Mouse (Mus musculus) heart, embryonic 11.5 days (tissue): ENCODE measurements around the gene Gm20696. TPM values are rescaled to one million over a fixed set of nuclear protein-coding genes. Genes with fewer than 3 reads are reported as not detected.

Experiments used
- ATAC-seq: fragments of 200-750 bp; cut with Nextera tagmentation; replicated peaks from 2 replicates; pipeline ENCODE4 v1.8.0; 2017; ENCODE audit warnings: moderate library complexity; ENCODE audit not compliant: insufficient number of reproducible peaks, low FRiP score, low TSS enrichment
- H3K27ac ChIP-seq: fragments of 300-500 bp; sonication (generic); 2 replicates; pipeline ENCODE4 v1.5.1; 2014; ENCODE audit warnings: mild to moderate bottlenecking, low read depth, low read length
- H3K27me3 ChIP-seq: fragments of 300-500 bp; sonication (generic); 2 replicates; pipeline ENCODE4 v1.6.1; 2014; ENCODE audit warnings: mild to moderate bottlenecking, low read length, mixed read lengths; ENCODE audit not compliant: control insufficient read depth, insufficient read depth
- H3K36me3 ChIP-seq: fragments of 300-500 bp; sonication (generic); 2 replicates; pipeline ENCODE4 v1.6.1; 2014; ENCODE audit warnings: mild to moderate bottlenecking, low read length, moderate library complexity, mixed read lengths; ENCODE audit not compliant: control insufficient read depth, insufficient read depth
- H3K4me1 ChIP-seq: fragments of 300-500 bp; sonication (generic); 2 replicates; pipeline ENCODE4 v1.6.1; 2014; ENCODE audit warnings: low read length; ENCODE audit not compliant: control insufficient read depth, insufficient read depth
- H3K4me2 ChIP-seq: fragments of 300-500 bp; sonication (generic); 2 replicates; pipeline ENCODE4 v1.6.1; 2014; ENCODE audit warnings: mild to moderate bottlenecking, moderate library complexity
- H3K4me3 ChIP-seq: fragments of 300-500 bp; sonication (generic); 2 replicates; pipeline ENCODE4 v1.5.1; 2014; ENCODE audit warnings: low read depth, low read length
- H3K9ac ChIP-seq: fragments of 300-500 bp; sonication (generic); 2 replicates; pipeline ENCODE4 v1.6.1; 2014; ENCODE audit warnings: mild to moderate bottlenecking, low read depth, low read length, moderate library complexity
- H3K9me3 ChIP-seq: fragments of 300-500 bp; sonication (generic); replicated peaks from 2 replicates; pipeline ENCODE4 v1.6.1; 2016; ENCODE audit warnings: low read length; ENCODE audit not compliant: control insufficient read depth
- WGBS: fragments of 180-500 bp; shearing (Covaris S2); extraction: QIAGEN DNeasy Blood & Tissue Kit; methylation state at CpG from one replicate; pipeline ENCODE4 v1.1.7; 2014; ENCODE audit not compliant: insufficient replicate concordance; 5-methylcytosine and 5-hydroxymethylcytosine counted together
- polyA plus RNA-seq: library from polyadenylated mRNA; unstranded; fragments of >200 nt; fragmentation: Nextera tagmentation; extraction: Ambion mirVana; gene quantifications from 2 replicates; pipeline ENCODE4 v1.2.1, GENCODE M21; 2014

Gene Gm20696
- 2.1 and 4.0 TPM in 2 replicates for polyA plus RNA-seq

- Histone ChIP-seq H3K9ac (peak within 1 kb of the TSS; percentile 87), H3K27ac (no peak within 1 kb of the TSS; the same call in 1 of the 2 replicates), H3K4me3 (peak within 1 kb of the TSS; percentile 69), H3K9me3 (no peaks in the 10 kb centered on the region), H3K36me3 (no peaks in the 10 kb centered on the region), H3K4me1 (no peaks in the 10 kb centered on the region), H3K4me2 (peak within 1 kb of the TSS; percentile 92), H3K27me3 (peaks cover 18% of the 10 kb centered on the region; the same call in 1 of the 2 replicates)
- peak; percentile 71 for ATAC-seq
- WGBS = under 1% methylated on average over 33 of the region's 75 CpGs
Observed at GRCm38 (mm10) chr6:99666318-99667171, at the start of gene Gm20696, which contains the start of gene Eif4e3. Gene Gm20696, minus strand, starts transcription at chr6:99666797. Gene Eif4e3, minus strand, starts transcription at chr6:99666771.

- WGBS = 64% methylated on average over 6 of the region's 6 CpGs
- ATAC-seq = no peak
- H3K4me1 ChIP-seq = no peaks in the 10 kb centered on the region
- no peak overlapping the region for H3K4me2 ChIP-seq
- H3K27me3 ChIP-seq = 0 out of 2 replicates have a peak, but pooled peaks cover 2% of the 10 kb centered on the region
- no peak overlapping the region for H3K27ac ChIP-seq
- no peak overlapping the region for H3K9ac ChIP-seq
- H3K4me3 ChIP-seq = no peak overlapping the region
- H3K9me3 ChIP-seq = no peaks in the 10 kb centered on the region
- H3K36me3 ChIP-seq = no peaks in the 10 kb centered on the region
Observed at GRCm38 (mm10) chr6:99715913-99716312, 49.3 kb upstream of the Gm20696 start.

- H3K4me2 ChIP-seq = no peak overlapping the region
Observed at GRCm38 (mm10) chr6:99715191-99715590, 48.6 kb upstream of the Gm20696 start.

GRCm38 (mm10) chr6:99713256-99713655, 46.7 kb upstream of the Gm20696 start:
- no peak overlapping the region for H3K27ac ChIP-seq
- no peak overlapping the region for H3K4me3 ChIP-seq
- no peak overlapping the region for H3K9ac ChIP-seq
- H3K9me3 ChIP-seq = no peaks in the 10 kb centered on the region
- H3K27me3 ChIP-seq = 0 out of 2 replicates have a peak, but pooled peaks cover 3% of the 10 kb centered on the region
- H3K36me3 ChIP-seq = no peaks in the 10 kb centered on the region
- no peak for ATAC-seq
- 78% methylated on average over 5 of the region's 5 CpGs for WGBS
- H3K4me1 ChIP-seq = no peaks in the 10 kb centered on the region
- no peak overlapping the region for H3K4me2 ChIP-seq

More at GRCm38 (mm10) chr6:99715191-99715590, 48.6 kb upstream of the Gm20696 start:
- Histone ChIP-seq H3K36me3 (no peaks in the 10 kb centered on the region), H3K9ac (no peak overlapping the region), H3K27me3 (0 out of 2 replicates have a peak, but pooled peaks cover 2% of the 10 kb centered on the region), H3K4me1 (no peaks in the 10 kb centered on the region), H3K27ac (no peak overlapping the region), H3K9me3 (no peaks in the 10 kb centered on the region), H3K4me3 (no peak overlapping the region)
- ATAC-seq = no peak
- WGBS = 49% methylated on average over 6 of the region's 6 CpGs

- Histone ChIP-seq H3K4me1 (no peaks in the 10 kb centered on the region), H3K27me3 (0 out of 2 replicates have a peak, but pooled peaks cover 4% of the 10 kb centered on the region), H3K4me3 (no peak overlapping the region), H3K9me3 (no peaks in the 10 kb centered on the region), H3K4me2 (no peak overlapping the region), H3K36me3 (no peaks in the 10 kb centered on the region), H3K9ac (no peak overlapping the region), H3K27ac (no peak overlapping the region)
- WGBS = 63% methylated on average over 11 of the region's 11 CpGs
- no peak for ATAC-seq
Observed at GRCm38 (mm10) chr6:99711576-99712101, 45.0 kb upstream of the Gm20696 start.

- Histone ChIP-seq H3K4me2 (no peak overlapping the region), H3K9ac (no peak overlapping the region), H3K27ac (no peak overlapping the region), H3K36me3 (no peaks in the 10 kb centered on the region), H3K4me1 (no peaks in the 10 kb centered on the region), H3K9me3 (no peaks in the 10 kb centered on the region), H3K27me3 (peaks cover 25% of the 10 kb centered on the region), H3K4me3 (no peak overlapping the region)
- no peak for ATAC-seq
- WGBS = 64% methylated on average over 3 of the region's 3 CpGs
Observed at GRCm38 (mm10) chr6:99700484-99700883, 33.9 kb upstream of the Gm20696 start.

- WGBS = 1% methylated on average over 106 of the region's 110 CpGs
- peak; percentile 18; the same call in 1 of the 2 replicates for ATAC-seq
- Histone ChIP-seq H3K4me1 (peaks cover 4% of the 10 kb centered on the region; the same call in 1 of the 2 replicates), H3K36me3 (no peaks in the 10 kb centered on the region), H3K4me2 (peak overlapping the region; percentile 85), H3K27ac (no peak overlapping the region), H3K9ac (peak overlapping the region; percentile 72), H3K27me3 (peaks cover 80% of the 10 kb centered on the region), H3K9me3 (no peaks in the 10 kb centered on the region), H3K4me3 (peak overlapping the region; percentile 77)
Observed at GRCm38 (mm10) chr6:99692916-99693841, 26.6 kb upstream of the Gm20696 start.
